Mouse (Mus musculus) ovary, postnatal 10 days (tissue): ENCODE data around the gene Tnp2.

ENCODE experiments used
- DNase-seq: peaks from one replicate; pipeline ENCODE4 v3.0.0; 2022; ENCODE audit warnings: low spot score

Gene Tnp2

DNA sequence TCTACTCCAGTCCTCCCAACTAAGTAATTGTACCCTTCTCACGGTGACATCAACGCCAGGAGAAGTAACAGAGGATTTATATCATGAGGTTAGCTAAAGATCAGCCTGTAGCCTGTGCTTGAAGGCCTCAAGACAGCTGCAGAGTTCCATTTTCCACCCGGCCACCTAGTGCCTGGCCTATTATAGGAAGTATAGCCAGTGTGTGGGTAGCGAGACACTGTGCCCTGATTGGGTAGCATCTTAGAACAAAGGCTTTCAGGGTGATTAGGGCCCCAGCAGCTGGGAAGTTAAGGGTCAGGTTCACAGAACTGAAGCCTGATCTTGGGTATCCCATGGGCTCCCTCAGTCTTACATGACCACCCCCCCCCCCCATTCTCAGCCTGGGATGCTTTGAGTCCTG lies 406 bp upstream of the Tnp2 start:
- no peak for DNase-seq

DNA sequence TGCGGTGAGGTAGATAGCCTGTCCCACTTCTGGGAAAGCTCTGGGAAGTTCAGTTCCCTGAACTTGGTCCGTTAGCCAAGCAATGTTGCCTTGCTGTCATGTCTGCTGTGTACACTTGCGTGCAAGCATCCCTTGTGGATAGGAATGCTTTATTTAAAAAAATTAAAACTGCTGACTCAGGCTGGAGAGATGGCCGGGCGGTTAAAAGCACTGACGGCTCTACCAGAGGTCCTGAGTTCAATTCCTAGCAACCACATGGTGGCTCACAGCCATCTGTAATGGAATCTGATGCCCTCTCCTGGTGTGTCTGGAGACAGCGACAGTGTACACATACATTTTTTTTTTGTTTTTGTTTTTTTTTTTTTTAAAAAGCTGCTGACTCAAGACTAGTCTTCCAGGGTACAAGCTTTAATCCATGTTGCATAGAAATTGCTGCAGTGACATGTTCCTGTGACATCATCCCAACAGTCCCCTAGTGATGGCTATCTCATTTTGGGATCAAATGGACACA lies 857 bp downstream of the Tnp2 start:
- no peak for DNase-seq

DNA sequence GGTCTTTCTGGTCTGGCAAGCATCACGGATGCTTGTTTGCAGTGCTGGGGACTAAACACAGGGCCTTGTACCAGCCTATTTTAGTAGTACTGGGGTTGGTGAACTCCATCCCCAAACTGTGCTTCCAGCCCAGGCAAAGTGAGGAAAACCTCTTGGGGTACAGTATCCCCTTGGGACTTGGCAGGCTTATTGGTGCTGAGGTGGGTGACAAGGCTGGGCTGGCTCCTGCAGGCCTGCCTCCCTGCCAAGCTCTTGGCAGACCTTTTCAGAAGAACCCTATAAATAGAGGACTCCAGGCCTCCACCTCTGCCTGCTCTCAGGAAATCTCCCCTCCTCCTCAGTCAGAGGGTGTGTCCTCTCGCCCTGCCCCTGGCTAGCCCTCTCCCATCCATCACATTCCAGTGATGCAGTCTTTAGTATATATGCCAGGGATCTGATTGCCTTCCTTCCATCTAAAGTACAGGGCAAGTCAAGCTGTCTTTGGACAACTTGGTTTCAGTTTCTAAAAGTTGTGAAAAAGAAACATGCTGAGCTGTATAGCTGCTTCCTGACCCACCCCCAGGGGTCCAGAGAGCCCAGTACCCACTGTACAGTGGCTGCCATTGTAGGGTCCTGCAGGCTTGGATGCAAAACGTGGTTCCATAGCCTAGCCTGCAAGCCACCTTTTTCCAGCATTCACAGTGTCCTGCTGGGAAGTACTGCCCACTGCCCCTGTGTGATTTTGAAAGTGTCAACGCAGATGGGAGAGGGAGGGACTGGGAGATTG lies 1.5 kb downstream of the Tnp2 start:
- no peak for DNase-seq

DNA sequence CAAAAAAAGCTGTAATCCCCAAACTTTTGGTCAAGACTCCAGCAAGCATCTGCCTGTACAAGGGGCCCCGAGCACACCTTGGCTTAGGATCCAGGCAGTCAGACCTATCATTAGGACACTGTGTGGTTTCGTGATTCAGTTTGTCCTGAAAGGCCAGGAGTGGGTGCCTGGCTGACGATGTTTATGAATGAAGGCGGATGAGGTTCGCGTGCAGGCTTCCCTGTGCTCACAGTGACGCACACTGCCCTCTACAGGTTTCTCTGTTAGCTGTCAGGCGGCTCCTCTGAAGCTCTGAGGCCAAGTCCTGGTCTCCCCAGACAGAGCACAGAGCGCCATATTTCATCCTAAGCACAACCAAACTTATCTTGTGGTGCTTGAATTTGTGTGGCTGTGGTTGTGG lies 2.2 kb downstream of the Tnp2 start:
- peak; percentile 46 for DNase-seq

DNA sequence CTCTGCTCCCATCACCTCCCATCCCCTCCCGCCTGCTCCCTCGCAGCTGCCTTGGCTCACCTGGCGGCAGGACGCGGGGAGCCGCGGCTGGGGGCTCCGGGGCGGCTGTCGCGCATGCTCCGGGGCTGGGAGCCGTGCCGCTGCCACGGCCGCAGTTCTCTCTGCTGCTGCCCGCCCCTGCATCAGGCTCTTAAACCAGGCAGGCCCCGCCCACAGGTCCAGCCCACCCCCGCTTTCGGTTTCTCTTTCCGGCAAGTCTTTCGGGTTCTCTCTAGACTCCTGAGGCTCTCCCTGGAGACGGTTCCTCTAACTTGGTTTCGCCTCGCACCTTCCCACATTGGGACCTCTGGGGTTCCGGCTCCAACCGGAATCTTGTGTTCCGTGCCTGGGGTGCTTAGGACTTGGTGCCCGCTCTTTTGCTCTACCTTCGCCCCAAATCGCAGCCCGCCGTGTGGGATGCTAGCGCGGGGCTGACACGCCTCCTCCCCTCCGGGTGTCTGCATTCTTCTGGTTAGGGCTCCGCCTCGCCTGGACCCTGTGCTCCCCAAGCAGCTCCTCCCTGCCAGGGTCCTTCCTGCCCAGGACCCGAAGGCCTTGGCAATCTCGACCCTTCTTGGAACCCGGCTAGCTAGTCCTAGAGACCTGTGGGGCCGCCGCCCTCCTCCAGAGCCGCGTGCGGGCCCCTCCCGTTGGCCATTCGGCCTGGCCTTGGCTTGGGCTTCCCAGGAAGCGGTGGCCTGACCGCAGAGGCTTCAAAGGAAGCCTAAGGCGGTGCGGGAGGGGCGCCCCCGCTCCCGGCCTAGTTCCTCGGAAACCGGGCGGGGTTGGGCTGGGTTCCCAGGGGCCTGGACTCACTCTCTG lies 2.9 kb downstream of the Tnp2 start, which contains the start of gene Socs1:
Socs1 (minus strand) TSS at position 166 of the 861 bp plus-strand sequence.
- DNase-seq, result peak; percentile 82

DNA sequence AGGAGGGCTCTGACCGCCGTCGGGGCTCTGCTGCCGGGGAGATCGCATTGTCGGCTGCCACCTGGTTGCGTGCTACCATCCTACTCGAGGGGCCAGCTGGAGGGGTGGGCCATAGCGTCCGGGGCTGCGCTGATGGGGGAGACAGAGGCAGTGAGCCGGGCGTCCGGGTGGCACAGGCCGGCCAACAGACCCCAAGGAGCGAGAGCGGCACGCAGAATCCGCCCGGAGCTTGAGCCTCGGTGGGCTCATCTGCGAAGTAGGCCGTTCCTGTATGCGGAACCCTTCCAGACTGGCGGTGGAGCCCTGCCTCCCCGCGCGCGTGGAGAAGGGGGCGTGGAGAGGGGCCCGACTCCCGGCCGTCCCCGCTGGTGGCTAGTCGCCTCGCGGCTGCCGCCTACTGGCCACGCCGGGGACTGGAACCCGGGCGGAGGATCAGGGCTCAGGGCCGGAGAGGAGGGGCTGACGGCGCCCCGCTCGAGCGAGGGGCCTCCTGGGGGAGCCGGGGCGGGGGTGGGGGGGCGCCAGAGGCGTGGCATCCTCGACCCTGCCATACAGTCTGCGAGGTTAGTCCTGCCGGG lies 3.6 kb downstream of the Tnp2 start:
- peak; percentile 96 for DNase-seq

DNA sequence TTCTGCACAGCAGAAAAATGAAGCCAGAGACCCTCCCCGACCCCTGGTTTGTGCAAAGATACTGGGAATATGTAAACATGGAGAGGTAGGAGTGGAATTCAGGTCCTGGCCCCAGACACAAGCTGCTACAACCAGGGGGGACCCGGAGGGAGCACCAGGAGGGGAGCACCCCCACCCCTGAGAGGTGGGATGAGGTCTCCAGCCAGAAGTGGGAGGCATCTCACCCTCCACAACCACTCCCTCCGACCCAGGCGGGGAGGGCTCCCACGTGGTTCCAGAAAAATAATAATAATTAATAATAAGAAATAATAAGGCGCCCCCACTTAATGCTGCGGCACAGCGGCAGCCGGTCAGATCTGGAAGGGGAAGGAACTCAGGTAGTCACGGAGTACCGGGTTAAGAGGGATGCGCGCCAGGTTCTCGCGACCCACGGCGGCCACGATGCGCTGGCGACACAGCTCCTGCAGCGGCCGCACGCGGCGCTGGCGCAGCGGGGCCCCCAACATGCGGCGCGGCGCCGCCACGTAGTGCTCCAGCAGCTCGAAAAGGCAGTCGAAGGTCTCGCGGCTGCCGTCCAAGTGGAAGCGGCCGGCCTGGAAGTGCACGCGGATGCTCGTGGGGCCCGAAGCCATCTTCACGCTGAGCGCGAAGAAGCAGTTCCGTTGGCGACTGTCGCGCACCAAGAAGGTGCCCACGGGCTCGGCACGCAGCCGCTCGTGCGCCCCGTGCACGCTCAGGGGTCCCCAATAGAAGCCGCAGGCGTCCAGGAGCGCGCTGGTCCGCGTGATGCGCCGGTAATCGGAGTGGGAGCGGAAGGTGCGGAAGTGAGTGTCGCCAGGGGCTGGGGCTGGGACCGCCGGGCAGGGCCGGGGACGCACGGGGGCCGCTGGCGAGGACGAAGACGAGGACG lies 4.3 kb downstream of the Tnp2 start:
- DNase-seq, result no peak

DNA sequence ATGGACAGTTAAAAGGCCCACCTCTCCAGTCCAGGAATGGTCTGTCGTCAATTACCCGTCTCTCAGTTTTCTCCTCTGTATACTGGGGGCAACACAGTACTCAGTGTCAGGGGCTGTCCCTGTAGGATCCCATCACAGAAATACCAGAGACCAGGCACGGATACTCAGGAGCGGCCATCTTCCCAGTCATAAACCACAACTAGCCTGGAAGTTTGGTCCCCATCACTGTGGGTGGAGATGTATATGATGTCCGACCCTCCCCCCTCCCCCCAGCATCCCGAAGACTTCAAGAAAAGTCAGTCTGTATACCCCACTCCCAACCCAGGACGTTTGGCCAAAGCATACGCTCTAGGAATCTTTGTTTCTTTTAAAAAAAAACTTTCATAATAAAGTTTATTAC lies 5.0 kb downstream of the Tnp2 start:
- no peak for DNase-seq

DNA sequence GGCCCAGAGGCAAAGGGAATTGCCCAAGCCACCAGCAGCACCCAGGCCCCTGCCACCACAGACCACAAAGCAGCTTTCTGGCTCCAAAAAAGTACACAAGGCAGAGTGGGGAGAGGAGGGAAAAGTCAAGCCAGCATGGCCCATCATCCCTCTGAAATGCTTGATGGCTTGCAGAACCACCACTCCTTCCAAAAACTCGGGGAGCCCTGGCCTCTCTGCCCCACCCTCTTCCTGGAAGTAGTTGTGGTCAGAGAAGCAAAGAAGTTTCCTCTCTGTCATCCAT lies 5.4 kb downstream of the Tnp2 start:
- DNase-seq, result no peak

DNA sequence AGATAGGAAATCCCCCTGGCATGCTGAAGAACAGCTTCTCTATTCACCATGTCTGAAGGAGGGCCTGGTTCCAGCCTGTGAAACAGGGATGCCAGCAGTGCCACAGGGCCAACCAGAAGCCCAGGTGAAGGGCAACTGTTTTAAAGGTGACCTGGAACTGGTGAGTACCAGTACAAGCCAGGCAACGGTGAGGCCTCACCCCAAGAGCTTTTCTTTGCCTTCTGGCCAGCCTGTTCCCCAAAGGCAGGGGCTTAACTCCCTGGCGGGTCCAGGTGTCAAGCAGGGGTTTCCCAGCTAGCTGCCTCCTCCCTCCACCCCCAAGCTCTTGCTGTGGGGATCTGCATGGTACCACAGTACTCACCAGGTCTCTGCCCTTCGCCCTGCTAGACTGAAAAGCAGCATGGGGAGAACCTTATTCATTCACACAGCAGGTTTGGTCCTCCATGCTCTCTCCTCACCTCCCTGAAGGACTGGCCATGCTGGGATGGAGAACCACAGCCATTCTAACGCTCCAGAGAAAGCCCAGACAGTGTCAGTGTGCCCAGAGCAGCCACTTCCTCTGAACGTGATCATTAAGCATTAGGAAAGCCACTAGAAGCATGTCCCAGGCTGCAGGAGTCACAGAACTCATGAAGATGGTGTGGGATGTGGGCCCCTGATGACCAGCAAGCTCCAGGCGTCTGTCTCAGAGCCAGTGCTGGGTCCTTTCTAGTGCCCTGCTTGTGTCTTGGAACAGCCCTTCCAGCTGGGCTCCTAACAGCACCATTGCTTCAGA lies 5.9 kb downstream of the Tnp2 start:
- DNase-seq, result no peak

DNA sequence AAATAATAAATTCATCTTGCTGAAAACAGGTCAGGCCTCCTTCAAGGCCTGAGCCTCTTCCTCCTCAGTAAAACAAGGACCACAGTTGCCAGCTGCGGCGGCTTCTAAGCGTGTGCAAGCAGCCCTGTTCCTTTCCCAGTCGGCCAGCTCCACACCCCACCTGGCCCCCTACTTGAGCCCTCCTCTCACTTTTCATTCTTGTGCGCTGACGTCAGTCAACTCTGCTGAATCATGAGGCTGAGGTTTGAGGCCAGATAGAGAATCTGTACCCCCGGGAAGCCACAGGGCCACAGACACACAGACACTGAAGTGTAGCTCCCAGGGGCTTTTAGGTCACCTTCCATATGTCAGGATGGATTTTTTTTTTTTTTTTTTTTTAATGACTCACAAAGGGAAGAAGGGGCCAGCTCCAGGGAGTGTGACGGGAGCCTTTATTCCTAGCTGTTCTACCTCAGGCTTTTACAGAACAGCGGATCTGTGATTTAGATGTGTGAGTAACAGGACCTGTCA lies 6.5 kb downstream of the Tnp2 start:
- DNase-seq, result no peak

DNA sequence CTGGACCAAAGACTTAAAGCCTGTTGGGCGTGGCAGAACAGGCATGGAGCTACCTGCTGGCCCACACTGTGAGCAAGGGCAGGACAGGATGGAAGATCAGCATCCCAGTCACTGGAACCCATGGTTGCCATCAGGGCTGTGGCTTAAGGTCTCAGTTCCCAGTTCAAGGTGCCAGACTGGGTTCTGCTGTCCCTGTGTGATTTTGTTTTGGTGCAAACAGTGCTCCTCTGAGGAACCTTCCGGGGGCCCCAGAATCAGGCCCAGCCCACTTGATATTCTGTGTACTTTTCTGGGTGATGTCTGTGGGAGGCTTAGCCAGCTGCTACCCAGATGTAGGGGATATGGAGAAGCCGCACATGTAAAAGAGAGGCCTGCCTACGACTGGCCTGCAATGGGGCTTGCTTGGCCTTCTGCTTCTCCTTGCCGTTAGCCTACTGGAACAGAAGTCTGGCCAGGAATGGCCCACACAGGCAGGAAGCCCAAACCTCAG lies 7.8 kb downstream of the Tnp2 start:
- no peak for DNase-seq

DNA sequence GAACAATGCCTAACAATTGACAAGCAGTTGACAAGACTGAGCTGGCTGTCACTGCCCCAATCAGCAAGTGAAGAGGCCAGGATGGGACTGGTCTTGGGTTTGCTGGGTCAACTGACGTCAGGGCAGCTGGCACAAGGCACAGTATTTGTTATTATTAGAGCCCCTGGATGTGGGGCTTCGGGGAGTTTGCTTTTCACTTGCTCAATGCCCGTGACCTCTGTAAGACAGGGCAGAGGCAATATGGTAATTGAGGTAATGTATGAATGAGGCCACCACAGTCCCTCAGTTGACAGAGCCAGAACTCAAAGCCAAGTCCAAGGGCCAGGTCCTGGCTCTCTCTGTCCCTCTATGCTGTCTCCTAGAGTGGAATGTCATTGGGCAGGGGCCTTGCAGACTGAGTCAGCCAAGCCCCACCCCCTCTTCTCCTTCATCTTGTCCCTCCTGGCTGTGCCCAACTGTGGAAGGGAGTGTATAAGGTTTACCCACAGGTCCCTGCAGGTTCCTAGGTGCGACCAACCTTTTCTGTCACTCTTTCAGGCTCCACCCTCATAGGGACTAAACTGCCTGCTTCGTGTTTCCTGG lies 10.8 kb downstream of the Tnp2 start:
- no peak for DNase-seq

DNA sequence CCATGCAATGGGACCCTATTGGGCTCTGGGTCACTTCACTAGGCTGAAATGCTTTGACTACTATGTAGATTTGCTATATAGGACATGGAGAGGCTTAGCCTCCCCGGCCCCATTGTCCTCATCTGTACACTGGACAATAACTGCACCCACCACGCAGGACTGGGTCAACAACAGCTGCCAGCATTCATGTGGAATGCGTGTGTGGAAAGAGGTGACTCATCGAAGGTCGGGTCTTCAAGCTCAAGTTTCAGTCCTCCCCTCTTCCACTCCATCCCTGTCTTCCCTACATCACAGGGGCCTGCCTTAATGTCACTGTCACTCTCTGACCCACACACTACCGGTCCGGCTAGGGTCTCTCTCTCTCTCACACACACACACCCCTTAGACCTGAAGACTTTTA lies 12.1 kb downstream of the Tnp2 start:
- DNase-seq, result no peak

DNA sequence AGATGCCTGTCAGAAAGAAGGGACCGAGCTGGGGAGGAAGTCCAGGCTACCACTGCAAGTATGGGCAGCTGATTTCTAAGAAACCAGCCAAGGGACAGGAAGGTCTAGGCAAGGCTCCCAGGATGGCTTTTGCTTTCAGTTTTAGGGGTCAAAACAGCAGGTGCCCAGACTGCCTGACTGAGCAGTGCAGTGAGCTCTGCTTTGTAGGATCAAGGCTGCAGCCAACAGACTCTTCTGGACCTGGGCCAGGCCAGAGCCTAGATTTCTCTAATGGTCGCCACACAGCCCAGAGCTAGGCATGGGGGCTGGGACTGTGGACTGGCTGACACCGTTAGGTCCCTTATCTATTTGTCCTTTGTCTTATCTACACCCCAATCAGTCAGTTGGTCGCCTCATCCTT lies 13.7 kb downstream of the Tnp2 start:
- no peak for DNase-seq

DNA sequence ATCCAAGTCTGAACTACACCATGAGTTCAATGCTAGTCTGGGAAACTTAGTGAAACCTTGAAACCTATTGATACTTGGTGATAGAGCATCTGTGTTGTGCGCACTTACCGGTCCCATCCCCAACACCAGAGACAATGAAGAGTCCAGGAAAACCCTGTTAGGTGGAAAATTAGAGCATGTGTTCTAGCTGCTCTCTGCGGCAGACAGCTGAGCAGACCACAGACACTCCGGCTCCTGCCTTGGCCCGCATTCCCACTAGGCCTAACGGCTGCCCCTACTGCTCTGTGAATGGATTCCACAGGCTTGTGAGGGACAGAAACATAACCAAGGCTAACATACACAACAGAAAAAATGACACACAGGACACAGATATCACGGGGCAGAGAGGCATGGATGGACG lies 14.9 kb downstream of the Tnp2 start:
- DNase-seq, result no peak

DNA sequence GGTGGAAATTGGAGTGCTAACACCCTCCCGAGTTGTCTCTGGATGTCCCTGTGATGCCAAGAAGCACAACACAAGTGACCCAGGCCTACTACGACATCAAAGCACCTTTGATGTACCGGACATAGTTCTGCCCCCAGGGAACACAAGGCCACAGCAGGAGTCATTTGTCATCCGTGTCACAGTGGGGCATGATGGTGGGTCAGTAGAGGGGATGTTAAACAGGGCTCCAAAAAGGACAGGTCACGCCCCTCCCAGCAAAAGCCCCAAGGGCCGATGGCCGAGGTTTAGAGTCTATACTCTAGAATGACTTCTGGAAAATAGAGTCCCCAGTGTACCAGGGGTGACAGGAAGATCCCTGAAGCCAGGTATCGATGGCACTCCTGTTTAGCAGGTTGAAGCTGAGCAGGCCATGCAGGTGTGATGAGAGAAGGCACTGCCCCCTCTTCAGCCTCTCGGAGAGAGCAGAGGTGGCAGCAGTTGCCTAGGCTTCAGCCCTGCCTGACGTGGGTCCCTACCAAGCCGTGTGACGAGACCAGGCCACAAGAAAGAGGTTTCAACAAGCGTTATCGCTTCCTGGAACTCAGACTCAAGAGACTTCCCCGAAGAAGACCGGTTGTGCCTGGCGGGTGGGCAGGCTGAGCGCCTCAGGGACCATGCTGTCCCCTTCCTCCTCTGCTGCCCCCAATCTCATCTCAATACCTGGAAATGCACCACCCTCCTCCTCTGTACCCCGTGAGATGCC lies 16.5 kb downstream of the Tnp2 start:
- DNase-seq, result no peak

DNA sequence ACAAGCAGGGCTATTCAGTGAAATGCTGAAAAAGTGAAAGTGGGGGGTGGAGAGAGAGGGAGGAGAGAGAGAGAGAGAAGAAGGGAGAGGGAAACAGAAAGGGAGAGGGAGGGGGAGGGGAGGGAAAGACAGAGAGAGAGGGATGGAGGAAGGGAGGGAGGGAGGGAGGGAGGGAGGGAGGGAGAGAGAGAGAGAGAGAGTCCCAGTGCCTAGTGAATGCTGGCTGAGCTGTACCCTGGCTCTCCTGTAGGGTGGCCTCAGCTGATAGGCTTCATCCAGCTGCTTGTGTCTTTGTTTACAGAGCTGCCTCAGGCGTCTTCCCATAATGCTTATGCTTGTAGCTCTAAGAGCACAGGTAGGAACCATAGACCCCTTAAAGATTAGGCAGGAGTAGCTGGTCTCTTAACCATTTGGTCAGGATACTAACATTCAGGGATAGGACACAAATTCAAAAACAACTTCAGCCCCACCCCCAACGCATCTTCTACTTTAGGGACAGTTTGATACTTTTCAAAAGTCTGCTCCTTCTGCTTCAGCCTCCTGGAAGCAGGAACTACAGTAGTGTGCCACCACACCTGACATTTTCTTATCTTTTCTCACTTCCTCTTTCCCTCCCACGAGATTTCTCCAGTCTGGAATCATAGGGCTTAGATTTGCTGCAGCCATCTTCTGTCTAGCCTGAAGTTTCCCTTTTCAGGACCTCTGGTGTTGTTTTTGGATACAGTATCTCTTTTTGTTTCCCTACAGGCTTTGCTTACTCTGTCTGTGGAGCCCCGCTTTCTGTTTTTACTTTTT lies 17.7 kb downstream of the Tnp2 start:
- no peak for DNase-seq

DNA sequence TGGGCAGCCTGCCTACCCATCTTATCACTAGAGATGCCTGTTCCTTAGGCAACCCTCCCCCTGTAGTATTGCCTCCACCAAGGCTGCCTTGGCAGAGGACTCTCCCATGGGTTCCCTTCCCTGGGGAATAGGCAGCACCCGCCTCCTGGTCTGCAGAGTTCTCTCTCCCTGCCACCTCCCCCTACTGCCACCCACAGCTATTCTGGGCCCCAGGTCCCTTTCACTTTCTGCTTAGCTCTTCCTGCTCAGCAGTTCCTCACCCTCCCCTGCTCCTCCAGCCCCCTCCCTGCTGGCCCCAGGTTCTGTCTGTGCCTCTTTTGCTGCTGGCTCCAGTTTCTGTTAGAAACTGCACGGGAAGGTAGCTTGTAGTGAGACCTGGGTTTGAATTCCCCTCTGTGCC lies 18.8 kb downstream of the Tnp2 start:
- no peak for DNase-seq
